ENCODE assay signal across 8 mouse cellular contexts in genomic region chr9:41581152-41581551, GRCm38 (mm10).
DNase-seq lines count a peak whose midpoint lies in the region; ATAC-seq lines count a peak whose summit lies in the region.

No protein-coding gene starts in this region.

- H3K27me3 ChIP-seq in heart, embryonic 14.5 days (ENCODE audit: control insufficient read depth, insufficient read depth, low read length): no peaks in the 10 kb centered on the region
- no peaks in the 10 kb centered on the region for H3K27me3 ChIP-seq in limb, embryonic 12.5 days

- peak overlapping the region; percentile 92 to 95 for H3K27ac ChIP-seq in heart, embryonic 14.5 days (replicated peaks in 1 of 2; ENCODE audit: control insufficient read depth in 1 of 2, insufficient read depth in 1 of 2, low read depth in 2 of 2, low read length in 2 of 2)
- peak overlapping the region; percentile 100 for H3K27ac ChIP-seq in limb, embryonic 12.5 days

- H3K4me1 ChIP-seq in heart, embryonic 14.5 days (ENCODE audit: control insufficient read depth in 2 of 2, insufficient read depth in 2 of 2, low read length in 2 of 2): peaks cover 4 to 14% of the 10 kb centered on the region in 2 experiments; a peak in 3 of 4 replicates
- peaks cover 24% of the 10 kb centered on the region for H3K4me1 ChIP-seq in limb, embryonic 12.5 days (replicated peaks)

- ATAC-seq in heart, embryonic 14.5 days (ENCODE audit: insufficient number of reproducible peaks, insufficient read depth, low FRiP score, low read depth): peak; percentile 38; the same call in 1 of the 2 replicates
- ATAC-seq in limb, embryonic 12.5 days (ENCODE audit: insufficient number of reproducible peaks, insufficient read depth, low FRiP score, low TSS enrichment, low read depth): 0 out of 2 replicates have a peak, but pooled peaks have one; percentile 48

- peak overlapping the region; percentile 78 for H3K9ac ChIP-seq in heart, embryonic 14.5 days (ENCODE audit: low read length)
- H3K9ac ChIP-seq in limb, embryonic 12.5 days (replicated peaks): peak overlapping the region; percentile 99

- peak overlapping the region; percentile 54 to 83 for H3K4me3 ChIP-seq in heart, embryonic 14.5 days (ENCODE audit: control insufficient read depth in 1 of 2, insufficient read depth in 1 of 2, low read depth in 1 of 2, low read length in 2 of 2)
- peak overlapping the region; percentile 69 for H3K4me3 ChIP-seq in limb, embryonic 12.5 days (replicated peaks)

- no peaks in the 10 kb centered on the region for H3K9me3 ChIP-seq in heart, embryonic 14.5 days (ENCODE audit: control insufficient read depth, low read length)
- H3K9me3 ChIP-seq in limb, embryonic 12.5 days: no peaks in the 10 kb centered on the region

- DNase-seq in right cerebral cortex, adult 18-20 months: peak; percentile 55
- DNase-seq in right cerebral cortex, postnatal 36 days (ENCODE audit: low spot score in 2 of 2): no peak
- peak; percentile 73 for DNase-seq in embryo, embryonic 10.5 days (ENCODE audit: low spot score)
- DNase-seq in neural tube, embryonic 10.5 days (ENCODE audit: extremely low spot score, low spot score): peak; percentile 55
- DNase-seq in spleen, postnatal 4 days (ENCODE audit: low spot score in 2 of 2): no peak
- DNase-seq in spleen, postnatal 14 days (ENCODE audit: low spot score in 2 of 2): no peak

- 2% methylated on average over 14 of the region's 14 CpGs for WGBS in heart, embryonic 14.5 days
- WGBS in limb, embryonic 12.5 days: 0% methylated on average over 14 of the region's 14 CpGs

- H3K36me3 ChIP-seq in heart, embryonic 14.5 days (ENCODE audit: control insufficient read depth, insufficient read depth, low read length): peaks cover 6% of the 10 kb centered on the region
- H3K36me3 ChIP-seq in limb, embryonic 12.5 days: peaks cover 6% of the 10 kb centered on the region

- H3K4me2 ChIP-seq in heart, embryonic 14.5 days (ENCODE audit: low read length): peak overlapping the region; percentile 74
- peak overlapping the region; percentile 73 for H3K4me2 ChIP-seq in limb, embryonic 12.5 days

Comparison
In these comparisons a context has a peak if more than half of its experiments do, and no peak if none do; other contexts are left out.
1. DNase-seq: peak in right cerebral cortex, adult 18-20 months (single experiment), embryo, embryonic 10.5 days (single experiment) and neural tube, embryonic 10.5 days (single experiment); none in right cerebral cortex, postnatal 36 days (0 of 2), spleen, postnatal 4 days (0 of 2) and spleen, postnatal 14 days (0 of 2).